Mouse (Mus musculus): ENCODE results near the gene Clint1. TPM values are rescaled to one million over a fixed set of nuclear protein-coding genes. Genes with fewer than 3 reads are reported as not detected.

Clint1 gene
- polyA plus RNA-seq, 1 experiment: 39.5 TPM

DNA sequence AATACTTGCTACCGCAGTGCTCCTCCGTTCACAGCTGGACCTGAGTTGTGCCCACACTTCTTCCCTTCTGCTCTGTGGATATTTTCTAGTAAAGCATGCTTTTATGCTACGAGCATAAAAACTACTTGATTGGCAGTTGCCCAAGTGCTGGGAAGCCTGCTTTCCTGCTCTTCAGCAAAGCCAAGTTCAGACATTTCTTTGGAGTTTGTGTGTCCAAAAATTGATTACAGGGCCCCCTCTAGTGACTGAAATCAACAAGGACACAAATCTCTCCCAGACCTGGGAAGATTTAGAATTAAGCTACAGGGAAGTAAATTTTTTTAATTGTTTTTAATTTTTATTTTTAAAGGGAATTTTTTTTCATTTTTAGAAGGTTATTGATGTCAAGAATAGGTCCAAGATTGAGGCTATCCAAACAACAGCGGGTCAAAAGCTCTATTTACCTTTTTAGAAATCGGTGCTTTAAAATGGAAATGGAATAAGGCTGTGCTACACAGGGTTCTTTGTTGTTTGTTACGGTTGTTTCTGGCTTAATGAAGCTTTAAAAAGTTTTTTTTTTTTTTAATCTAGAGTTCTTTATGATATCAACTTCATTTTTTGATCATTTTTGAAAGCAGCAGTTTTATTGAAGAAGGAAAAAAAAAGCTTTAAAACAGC, 29.3 kb downstream of the Clint1 start:
- peak in 1 of 2 experiments; percentile 73 for DNase-seq (ENCODE audit: extremely low spot score in 1 of 2, low spot score in 1 of 2)

DNA sequence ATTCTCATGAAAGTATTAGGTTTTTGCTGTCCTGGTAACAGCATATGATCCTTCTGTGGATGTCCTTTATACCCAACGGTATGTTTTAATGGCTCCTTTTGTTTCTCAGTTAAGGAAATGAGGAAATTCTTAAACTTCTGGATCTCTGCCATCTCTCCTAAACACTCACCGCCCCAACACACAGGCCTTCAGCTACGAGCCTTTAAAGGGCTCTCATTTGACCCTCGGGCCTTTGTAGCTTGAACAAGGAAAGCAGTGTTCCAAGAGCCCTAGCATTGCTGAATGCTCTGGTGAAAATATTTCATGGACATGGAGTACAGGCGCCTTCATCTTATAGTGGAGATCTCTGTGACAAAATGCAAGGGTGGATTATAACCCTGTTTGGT, 29.8 kb downstream of the Clint1 start:
- DNase-seq (ENCODE audit: extremely low spot score in 1 of 2, low spot score in 1 of 2): no peak

DNA sequence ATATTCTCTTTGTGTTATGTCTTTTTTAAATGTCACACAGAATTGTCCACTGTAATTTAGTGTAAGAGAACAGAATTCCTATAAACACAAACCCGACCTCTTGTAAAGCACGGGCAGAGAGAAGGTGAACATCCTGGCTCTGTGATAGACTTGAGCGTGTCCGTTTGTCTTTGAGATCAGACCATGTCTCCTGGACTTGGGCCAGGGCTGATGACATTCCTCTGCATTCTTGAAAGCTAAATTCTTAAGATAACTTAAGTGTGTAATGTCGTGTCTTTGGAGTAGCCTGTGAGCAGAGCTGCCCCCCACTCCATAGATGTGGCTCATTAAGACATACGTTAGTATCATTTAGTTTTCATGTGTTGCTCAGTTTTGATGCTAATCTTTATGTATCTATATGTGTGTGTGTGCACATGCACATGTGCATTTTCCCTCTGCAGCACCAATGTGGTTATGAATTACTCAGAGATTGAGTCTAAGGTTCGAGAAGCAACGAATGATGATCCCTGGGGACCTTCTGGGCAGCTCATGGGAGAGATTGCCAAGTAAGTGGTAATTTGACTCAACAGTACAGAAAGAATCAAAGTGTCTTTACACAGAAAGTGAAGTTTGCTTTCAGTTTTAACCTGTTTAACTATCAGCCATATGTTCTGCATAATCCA, 31.6 kb downstream of the Clint1 start:
- no peak for DNase-seq (ENCODE audit: extremely low spot score in 1 of 2, low spot score in 1 of 2)

GRCm38 (mm10) chr11:45884029-45884428, 32.2 kb downstream of the Clint1 start:
- peak in 1 of 2 experiments; percentile 75 for DNase-seq (ENCODE audit: extremely low spot score in 1 of 2, low spot score in 1 of 2)

DNA sequence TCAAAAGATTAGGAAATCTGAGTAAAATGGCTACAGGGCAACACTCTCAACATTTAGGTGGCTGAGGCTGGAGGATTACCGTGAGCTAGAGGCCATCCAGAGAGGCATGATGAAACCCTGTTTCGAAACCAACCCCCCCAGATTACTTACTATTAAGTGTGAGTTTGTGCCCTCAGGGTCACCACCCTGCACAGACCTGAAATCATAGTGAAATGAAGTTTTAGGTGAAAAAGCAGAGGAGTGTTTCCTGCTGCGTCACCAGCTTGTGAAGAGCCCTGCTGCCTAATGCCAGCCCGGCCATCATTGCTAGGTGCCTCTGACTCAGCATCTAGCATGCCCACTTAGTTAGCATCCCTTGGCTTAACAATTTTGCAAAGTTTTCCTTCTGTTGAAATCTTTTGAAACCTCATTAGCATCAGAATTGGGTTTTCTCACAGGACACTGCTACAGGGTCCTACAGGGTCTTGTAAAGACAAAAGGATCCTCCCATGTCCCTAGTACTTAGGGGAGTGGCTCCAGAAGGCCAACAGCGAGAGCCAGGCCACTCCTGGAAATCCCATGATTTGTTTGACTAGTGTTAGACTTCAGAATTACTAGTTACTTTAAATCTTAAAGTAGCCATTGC, 33.9 kb downstream of the Clint1 start:
- no peak for DNase-seq (ENCODE audit: extremely low spot score in 1 of 2, low spot score in 1 of 2)

GRCm38 (mm10) chr11:45886596-45886995, 34.7 kb downstream of the Clint1 start:
- DNase-seq (ENCODE audit: extremely low spot score in 1 of 2, low spot score in 1 of 2): no peak

DNA sequence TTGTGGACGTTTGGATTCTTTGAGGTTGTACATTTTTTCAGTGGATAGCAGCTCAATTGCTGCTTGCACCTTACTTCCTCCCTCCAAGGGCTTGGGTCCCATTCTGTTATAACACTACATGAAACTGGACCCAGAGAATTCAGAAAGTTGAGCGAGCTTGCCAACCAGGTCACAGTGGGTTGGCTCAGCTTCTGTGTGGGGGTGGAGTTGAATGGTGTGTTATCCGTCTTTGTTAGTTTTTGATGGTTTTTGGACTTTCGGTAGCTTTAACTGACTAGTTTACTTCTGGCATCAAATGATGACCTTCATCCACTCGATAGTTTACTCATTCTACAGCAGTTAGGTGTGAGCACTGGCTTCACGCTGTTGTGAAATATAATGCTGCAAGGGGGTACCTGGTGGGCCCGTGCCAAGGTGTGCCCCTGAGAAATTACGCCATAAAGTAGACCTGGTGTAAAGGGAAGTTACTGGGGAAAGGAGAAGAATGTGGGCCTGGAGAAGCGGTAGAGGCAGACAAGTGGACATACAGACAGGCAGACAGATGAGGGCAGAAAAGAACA, 36.7 kb downstream of the Clint1 start:
- DNase-seq (ENCODE audit: extremely low spot score in 1 of 2, low spot score in 1 of 2): no peak

GRCm38 (mm10) chr11:45889981-45890380, 38.1 kb downstream of the Clint1 start:
- DNase-seq (ENCODE audit: extremely low spot score in 1 of 2, low spot score in 1 of 2): no peak

DNA sequence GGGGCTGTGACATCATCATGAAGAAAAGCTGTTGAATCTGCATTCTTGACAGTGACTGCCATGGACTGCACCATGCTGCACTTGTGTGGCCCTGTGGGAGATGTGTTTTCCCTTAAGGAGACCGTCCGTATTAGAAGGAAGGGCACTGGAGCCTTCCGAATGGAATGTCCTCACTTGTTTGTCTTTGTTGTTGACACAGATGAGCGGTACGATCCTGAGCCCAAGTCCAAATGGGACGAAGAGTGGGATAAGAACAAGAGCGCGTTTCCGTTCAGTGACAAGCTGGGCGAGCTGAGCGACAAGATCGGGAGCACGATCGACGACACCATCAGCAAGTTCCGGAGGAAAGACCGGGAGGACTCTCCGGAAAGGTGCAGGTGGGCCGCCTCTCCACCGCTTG, 38.6 kb downstream of the Clint1 start:
- no peak for DNase-seq (ENCODE audit: extremely low spot score in 1 of 2, low spot score in 1 of 2)

DNA sequence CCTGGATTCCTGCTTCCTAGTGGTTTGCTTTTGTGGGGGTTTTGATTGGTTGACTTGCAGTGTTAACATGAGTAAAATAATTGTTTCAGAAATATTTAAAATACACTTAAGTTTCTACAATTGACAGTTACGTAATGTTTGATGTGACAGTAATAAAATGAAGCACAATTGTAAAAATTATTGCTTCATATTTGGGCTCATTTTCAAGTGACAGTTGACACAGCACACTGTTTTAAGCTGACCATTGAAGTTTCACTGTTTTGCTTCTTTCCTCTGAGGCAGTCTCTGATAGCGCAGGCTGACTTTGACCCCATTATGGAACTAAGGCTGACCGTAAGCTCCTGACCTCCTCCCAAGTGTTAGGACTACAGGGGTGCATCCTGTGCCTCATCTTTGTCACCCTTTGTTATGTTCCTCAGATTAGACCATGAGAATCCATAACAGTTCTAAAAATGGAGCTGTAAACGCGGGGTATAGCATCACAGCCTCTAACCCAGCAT, 41.1 kb downstream of the Clint1 start:
- no peak for DNase-seq (ENCODE audit: extremely low spot score in 1 of 2, low spot score in 1 of 2)

DNA sequence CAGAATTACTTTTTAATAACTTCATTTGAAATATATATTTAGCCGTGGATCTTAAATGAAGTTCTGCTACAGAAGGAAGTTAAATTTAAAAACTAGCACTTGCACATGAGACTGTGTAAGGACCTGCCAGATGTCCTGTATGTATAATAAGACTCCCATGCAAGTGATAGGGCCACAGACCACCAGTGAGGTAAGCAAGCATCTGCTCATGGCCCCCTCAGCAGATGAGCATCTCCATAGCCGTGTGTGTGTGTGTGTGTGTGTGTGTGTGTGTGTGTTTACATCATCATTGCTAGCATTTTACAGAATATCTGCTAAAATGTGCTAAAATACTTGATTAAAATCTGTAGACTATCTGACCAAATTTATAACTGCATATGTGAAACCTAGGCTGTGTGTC, 45.5 kb downstream of the Clint1 start:
- no peak for DNase-seq (ENCODE audit: extremely low spot score in 1 of 2, low spot score in 1 of 2)

DNA sequence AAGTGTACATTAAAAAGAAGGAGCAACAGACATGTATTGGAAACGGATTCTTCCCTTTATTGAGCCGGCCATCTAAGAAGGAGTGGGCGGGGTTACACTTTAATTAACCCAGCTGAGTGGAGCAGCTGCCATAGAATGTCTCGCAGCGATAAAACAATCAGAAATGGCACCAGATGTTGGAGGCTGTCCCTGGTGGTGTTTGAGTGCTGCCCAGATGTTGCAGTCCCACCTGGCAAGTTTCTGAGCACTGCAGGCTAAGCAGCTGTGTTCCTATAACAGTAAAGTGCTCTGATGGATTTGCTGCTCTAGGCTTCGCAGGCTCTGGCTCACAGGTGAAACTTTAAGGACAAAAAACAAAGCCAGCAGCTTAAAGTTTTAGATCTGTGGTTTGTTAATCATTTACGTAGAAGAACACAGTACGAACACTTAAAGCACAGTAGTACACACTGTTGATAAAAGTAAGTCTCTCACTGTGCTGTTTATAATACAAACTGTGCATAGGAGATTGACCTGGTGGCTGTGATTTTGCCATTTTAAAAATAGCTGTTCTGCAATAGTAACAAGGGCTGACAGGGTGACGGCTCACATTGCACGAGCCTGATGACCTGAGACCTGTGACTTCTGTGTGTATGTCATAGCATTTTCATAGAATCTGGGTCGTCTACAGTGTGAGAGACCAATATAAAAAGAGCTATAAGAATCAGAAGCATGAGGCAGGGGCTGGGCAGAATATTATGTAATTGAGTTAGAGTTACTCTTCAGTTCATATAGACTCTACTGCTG, 48.6 kb downstream of the Clint1 start:
- DNase-seq (ENCODE audit: extremely low spot score in 1 of 2, low spot score in 1 of 2): no peak

- no peak for DNase-seq (ENCODE audit: extremely low spot score in 1 of 2, low spot score in 1 of 2)
Measured at GRCm38 (mm10) chr11:45906109-45906786, 54.4 kb downstream of the Clint1 start.

DNA sequence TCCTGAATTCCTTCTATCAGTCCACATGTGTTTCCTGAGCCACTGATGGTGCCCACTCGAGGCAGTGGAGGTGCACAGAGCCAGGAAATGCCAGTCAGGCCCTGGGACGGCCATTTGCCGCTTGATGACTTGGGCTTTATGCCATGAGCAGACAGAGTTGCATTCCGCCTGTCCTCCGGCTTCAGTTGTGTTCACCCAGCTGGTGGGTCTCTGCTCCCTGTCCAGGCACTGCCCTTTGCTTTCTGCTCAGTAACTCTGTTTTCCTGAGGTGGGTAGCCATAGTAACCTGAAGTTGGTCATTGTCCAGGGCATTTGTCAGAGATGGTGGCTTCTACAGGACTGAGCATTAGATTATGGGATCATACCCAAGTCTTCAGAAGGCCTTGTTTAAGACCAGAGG, 55.5 kb downstream of the Clint1 start:
- DNase-seq (ENCODE audit: extremely low spot score in 1 of 2, low spot score in 1 of 2): no peak

GRCm38 (mm10) chr11:45908070-45908469, 56.2 kb downstream of the Clint1 start:
- DNase-seq (ENCODE audit: extremely low spot score in 1 of 2, low spot score in 1 of 2): no peak

- DNase-seq (ENCODE audit: extremely low spot score in 1 of 2, low spot score in 1 of 2): no peak
Measured at GRCm38 (mm10) chr11:45908894-45909293, 57.0 kb downstream of the Clint1 start.

DNA sequence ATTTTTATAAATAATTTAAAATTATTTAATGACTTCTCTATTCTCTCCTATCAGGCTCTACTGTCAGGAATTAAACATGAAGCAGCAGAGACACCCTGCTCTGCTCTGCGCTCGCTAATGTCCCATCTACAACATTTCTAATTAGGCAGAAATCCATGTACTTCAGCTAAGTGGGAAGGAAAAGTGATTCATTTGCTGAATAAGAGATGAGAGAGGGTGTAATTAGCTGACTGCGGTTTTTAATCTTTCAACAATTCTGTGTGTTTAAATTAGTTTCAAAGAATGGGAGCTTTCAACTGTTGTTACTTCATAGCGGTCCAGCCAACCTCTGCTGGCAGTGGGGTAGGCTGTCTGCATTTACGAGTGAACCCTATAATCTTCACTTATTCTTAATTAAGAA, 58.9 kb downstream of the Clint1 start:
- no peak for DNase-seq (ENCODE audit: extremely low spot score in 1 of 2, low spot score in 1 of 2)

DNA sequence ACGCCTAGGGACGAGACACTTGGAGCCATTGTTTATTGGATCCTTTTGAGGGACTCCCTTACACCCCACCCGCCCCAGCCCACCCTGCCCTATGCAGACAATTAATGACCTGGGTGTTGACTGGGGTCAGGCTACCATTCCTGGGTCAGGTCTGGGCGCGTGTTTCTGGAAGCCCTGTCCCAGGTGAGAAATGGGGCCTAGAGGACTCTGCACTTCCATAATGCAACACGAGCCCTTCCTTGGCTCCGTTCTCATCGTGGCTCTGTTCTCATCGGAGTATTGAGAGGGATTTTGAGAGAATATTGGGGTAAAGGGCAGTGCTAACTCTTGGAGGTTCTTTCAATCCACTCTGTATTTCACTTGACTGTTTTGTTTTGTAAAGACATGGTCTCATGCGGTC, 64.3 kb downstream of the Clint1 start:
- DNase-seq (ENCODE audit: extremely low spot score in 1 of 2, low spot score in 1 of 2): no peak

GRCm38 (mm10) chr11:45918018-45918417, 66.2 kb downstream of the Clint1 start:
- no peak for DNase-seq (ENCODE audit: extremely low spot score in 1 of 2, low spot score in 1 of 2)

DNA sequence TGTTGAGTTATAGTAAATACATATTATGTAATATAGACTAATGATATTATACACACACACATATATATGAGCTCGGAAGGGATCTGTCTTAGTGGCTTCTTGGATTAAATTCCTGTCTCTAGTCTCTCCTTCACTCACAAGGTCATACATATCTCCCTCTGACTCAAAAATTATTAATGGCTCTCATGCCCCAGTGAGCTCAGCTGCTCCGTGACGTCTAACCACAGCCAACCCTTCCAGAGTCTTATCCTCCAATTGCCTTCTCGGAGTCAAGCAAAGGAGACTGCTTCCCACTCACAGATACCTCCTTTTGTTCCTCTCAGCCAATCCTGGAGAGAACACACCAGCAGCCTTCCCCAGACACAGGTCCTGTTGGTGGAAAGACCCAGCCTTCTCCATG, 67.0 kb downstream of the Clint1 start:
- DNase-seq (ENCODE audit: extremely low spot score in 1 of 2, low spot score in 1 of 2): no peak

All from frontal cortex, adult 2 months (tissue).